Mouse (Mus musculus): ENCODE measurements around the gene Nsf.
"Not testable (repeated sequence)": the region's sequence is repeated elsewhere in the genome, so short reads cannot be mapped to it uniquely, and the experiment has no call there.

The Nsf gene

GRCm38 (mm10) chr11:103892831-103893230 is 61.0 kb downstream of the Nsf start:
- no peak for DNase-seq (ENCODE audit: low spot score)

- no peak for DNase-seq (ENCODE audit: low spot score)
Measured at GRCm38 (mm10) chr11:103891781-103892180, 62.1 kb downstream of the Nsf start.

DNA sequence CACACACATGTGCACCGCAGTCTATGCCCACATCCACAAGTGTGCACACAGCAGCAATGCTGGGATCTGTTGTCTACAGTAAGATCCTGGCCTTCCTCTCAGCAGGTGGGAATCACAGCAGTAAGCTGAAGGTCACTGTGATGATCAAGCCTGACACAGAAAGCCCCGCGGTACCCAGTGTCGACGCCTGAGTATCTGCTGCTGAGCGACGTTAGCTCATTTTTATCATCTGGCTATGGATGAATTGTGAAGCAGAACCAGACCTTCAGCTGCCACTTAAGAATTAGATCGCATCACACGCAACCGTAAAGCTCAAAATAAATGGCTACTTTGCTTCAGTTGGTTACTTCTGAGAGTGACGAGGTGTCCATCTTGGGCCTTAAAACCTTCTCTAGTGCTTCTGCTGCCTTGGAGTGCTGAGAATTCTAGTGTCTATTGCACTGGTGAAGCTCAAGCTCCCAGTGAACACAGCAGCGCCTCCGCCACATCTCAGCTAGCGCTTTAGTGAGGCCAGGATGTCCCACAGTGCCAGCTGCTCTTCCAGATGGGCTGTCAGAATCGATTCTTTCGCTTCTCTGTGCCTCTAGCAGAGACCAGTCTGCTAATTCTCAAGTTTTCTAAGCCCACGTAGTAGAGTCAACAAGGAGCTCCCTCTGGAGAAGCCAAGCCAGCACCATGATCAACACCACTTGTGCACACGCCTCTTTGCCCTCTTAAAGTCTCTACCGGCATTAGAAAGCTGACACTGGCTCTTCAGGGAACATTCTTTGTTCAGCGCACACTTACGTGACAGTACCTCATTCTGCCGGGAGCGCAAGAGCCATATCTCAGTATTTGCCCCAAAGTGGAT is 63.3 kb downstream of the Nsf start:
- peak; percentile 31 for DNase-seq (ENCODE audit: low spot score)

DNA sequence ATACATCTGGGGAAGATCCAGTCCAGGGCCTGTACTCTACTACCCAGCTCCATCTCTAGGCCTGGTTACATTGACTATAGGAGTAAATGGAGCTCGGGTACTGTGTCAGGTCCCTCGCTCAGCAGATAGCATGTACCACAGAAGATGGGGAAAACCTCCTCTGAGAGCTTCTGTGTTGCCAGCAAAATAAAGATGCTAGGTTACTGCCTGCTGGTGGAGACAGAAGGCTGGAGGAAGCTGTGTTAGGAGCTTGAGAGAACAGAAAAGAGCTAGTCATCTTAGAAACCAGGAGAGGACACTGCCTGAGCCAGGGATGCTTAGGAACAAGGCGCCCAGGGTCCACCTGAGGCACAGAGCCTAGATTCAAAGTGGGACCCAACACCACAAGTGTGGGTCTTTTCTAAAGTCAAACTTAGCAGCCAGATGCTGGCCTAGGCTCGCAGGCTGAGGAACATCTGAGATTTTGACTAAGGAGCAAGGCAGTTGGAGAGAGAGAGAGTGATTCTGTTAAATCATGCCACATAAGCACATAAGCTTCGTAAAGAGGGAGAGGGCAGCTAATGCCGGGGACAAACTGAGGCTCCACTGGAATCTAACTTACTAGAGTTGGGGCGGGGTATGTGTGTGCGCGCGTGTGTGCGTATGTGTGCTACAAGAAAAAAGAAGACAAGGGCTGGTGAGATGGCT is 66.0 kb downstream of the Nsf start:
- DNase-seq (ENCODE audit: low spot score): no peak

- DNase-seq (ENCODE audit: low spot score): no peak
Measured at GRCm38 (mm10) chr11:103884749-103885383, 69.0 kb downstream of the Nsf start.

GRCm38 (mm10) chr11:103883793-103884192 is 70.1 kb downstream of the Nsf start:
- no peak for DNase-seq (ENCODE audit: low spot score)

DNA sequence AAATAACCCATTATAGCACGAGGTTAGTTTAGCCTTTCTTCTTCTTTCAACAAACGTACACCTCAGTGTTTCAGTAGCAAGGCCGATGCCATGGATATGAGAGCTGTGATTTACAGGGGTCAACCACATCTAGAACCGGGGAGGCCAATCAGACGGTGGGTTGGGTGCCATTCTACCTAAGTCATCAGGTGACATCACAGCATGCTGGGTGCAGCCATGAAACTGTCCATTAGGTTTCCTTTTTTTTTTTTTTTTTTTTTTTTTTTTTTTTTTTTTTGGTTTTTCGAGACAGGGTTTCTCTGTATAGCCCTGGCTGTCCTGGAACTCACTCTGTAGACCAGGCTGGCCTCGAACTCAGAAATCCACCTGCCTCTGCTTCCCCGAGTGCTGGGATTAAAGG is 74.4 kb downstream of the Nsf start:
- not testable (repeated sequence) for DNase-seq (ENCODE audit: low spot score)

DNA sequence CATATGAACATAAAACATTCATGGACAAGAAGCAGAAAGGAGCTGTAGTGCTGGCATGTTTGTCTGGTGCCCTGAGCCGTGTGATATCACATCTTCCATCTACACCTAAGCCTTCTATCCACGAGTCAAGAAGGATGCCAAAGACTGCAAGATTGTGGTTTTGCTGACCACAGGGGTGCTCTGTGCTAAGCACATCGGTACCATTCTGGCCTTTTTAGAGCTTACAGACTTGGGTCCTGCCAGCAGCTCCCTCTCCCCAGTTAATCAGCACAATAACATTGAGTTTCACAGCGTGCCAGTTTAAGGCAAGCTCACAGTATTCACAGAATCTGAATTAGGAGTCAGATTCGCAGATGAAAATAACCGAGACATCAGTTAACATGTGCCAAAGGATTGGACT is 75.4 kb downstream of the Nsf start:
- no peak for DNase-seq (ENCODE audit: low spot score)

- DNase-seq (ENCODE audit: low spot score): no peak
Measured at GRCm38 (mm10) chr11:103870352-103870751, 83.5 kb downstream of the Nsf start.

- DNase-seq (ENCODE audit: low spot score): no peak
Measured at GRCm38 (mm10) chr11:103867702-103868101, 86.2 kb downstream of the Nsf start.

DNA sequence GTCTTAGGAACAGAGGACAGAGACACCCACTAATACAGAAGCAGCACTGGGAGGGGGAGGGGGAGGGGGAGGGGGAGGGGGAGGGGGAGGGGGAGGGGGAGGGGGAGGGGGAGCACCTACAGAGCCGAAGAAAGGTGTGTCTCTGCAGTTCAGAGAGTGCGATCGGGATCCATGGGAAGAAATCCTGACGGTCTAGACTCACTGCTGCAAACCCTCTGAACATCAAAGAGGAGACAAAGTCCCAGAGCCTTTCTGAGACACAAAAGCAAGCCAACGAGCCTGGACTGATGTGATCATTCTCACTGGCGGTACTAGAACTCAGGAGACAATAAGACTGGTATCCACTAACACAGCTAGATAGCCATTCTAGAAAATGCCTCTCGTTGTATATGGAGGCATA is 88.5 kb downstream of the Nsf start:
- DNase-seq (ENCODE audit: low spot score): no peak

GRCm38 (mm10) chr11:103864486-103864885 is 89.4 kb downstream of the Nsf start:
- DNase-seq (ENCODE audit: low spot score): no peak

DNA sequence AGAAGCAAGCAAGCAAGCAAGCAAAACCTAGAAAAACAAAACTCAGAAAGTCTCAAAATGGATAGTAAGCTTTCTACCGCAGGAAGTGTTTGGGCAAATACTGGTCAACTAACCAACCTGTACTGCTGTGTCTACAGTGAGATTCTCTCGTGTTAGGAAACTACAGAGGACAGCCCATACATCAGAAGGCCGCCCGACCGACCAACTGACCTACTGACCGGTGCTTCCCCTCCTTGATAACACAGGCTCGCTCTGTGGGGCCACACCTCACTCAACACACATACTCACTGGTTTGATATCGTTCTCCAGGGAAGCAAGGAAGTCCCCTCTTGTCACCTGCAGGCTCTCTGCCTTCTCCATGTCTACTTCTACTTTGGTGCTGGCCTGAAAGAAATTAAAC is 90.9 kb downstream of the Nsf start:
- DNase-seq (ENCODE audit: low spot score): no peak

GRCm38 (mm10) chr11:103859933-103860610 is 93.8 kb downstream of the Nsf start:
- DNase-seq (ENCODE audit: low spot score): no peak

GRCm38 (mm10) chr11:103858760-103859159 is 95.1 kb downstream of the Nsf start:
- no peak for DNase-seq (ENCODE audit: low spot score)

GRCm38 (mm10) chr11:103856641-103857040 is 97.2 kb downstream of the Nsf start:
- DNase-seq (ENCODE audit: low spot score): no peak

GRCm38 (mm10) chr11:103854294-103854693 is 99.6 kb downstream of the Nsf start:
- DNase-seq (ENCODE audit: low spot score): no peak

DNA sequence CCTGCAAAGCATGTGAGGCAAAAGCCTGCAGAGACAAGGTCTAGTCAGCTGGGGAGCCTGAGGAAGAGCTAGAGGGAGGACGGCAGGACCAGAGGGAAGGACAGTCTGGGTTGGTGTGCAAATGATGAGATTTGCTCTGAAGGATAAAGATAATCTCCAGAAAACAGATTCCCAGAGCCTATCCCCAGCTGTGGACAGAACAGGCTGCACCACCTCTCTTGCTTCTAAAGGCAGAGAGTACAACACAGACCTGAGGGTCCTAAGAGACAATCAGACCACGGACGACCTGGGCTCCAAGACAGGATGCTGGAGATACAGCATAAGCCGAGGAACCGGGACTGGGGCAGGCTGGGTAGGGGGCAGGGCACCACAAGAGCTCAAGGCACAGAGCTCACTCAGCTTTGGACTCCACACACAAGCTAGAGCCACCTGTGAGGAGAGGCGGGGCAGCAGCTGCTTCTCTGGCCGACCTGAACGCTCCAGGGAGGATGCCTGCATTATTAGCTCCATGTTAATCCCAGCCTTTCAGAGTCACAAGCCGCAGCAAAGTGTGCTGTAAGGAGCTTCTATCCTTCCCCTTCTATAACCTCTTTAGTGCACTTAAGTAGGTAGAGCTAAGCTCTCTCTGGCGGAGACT is 100.5 kb downstream of the Nsf start:
- DNase-seq (ENCODE audit: low spot score): no peak

GRCm38 (mm10) chr11:103852590-103853283 is 101.1 kb downstream of the Nsf start:
- DNase-seq (ENCODE audit: low spot score): no peak

GRCm38 (mm10) chr11:103848287-103848686 is 105.6 kb downstream of the Nsf start:
- DNase-seq (ENCODE audit: low spot score): no peak

DNA sequence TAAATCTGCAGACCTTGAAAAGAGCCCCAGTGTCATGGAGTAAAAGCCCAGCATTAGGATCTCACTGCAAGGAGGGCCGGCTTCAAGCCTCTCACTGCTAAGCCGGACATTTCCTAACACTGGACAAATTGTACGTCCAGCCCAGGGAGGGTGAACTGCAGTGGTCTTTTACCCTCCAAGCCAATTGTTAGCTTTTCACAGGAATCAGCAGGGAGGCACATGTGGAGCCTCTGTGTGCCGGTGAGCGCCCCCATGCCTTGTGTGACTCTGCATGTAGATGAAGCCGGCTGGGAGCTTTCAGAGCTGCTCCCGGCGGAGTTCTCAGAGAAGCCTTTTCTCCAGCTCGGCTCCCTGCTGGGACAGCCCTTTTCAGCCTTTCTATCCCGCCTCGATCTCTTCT is 113.0 kb downstream of the Nsf start:
- DNase-seq (ENCODE audit: low spot score): no peak
